Mouse (Mus musculus): ENCODE measurements around the gene Pfdn2. TPM values are rescaled to one million over a fixed set of nuclear protein-coding genes. Genes with fewer than 3 reads are reported as not detected.

Gene Pfdn2
- polyA plus RNA-seq, 1 experiment from 2014 or later = 46.2 TPM

DNA sequence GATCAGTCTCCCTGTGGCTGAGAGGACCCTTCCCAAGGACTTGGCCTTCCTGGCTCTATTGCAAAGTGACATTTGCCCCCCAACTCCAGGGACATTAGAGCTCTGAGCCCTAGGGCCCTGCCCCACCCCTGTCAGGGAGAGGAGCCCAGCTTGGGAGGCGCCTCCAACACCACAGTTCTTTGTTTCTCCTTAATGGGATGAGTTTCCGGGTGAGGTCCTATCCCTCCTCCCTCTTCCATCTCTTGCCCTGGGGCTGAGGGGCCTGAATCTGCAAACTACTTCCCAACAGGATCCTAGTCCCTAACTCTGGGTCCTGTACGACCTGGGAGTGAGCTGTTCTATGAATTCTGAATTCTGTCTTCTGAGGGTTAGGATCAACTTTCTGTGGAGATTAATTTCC lies 27.4 kb downstream of the Pfdn2 start:
- DNase-seq (no peak), ATAC-seq (no peak)
- Histone ChIP-seq H3K4me1 (ENCODE audit: insufficient read depth) (0 out of 2 replicates have a peak, but pooled peaks cover 2% of the 10 kb centered on the region), H3K4me3 (ENCODE audit: low read depth, low read length) (no peak overlapping the region), H3K4me2 (ENCODE audit: low read depth, low read length) (no peak overlapping the region), H3K9me3 (ENCODE audit: low read length) (no peaks in the 10 kb centered on the region), H3K36me3 (replicated peaks; ENCODE audit: insufficient read depth, low read length) (no peaks in the 10 kb centered on the region), H3K27ac (ENCODE audit: low read depth) (no peak overlapping the region), H3K27me3 (ENCODE audit: insufficient read depth, low read length) (0 out of 2 replicates have a peak, but pooled peaks cover 3% of the 10 kb centered on the region), H3K9ac (replicated peaks) (no peak overlapping the region)
- WGBS (ENCODE audit: insufficient replicate concordance) = 67% methylated on average over 3 of the region's 3 CpGs
- TF ChIP-seq EP300 (IDR thresholded peaks at IDR 0.05; ENCODE audit: low read depth) (no peak), CTCF (IDR thresholded peaks at IDR 0.05; ENCODE audit: low read depth) (no peak)

DNA sequence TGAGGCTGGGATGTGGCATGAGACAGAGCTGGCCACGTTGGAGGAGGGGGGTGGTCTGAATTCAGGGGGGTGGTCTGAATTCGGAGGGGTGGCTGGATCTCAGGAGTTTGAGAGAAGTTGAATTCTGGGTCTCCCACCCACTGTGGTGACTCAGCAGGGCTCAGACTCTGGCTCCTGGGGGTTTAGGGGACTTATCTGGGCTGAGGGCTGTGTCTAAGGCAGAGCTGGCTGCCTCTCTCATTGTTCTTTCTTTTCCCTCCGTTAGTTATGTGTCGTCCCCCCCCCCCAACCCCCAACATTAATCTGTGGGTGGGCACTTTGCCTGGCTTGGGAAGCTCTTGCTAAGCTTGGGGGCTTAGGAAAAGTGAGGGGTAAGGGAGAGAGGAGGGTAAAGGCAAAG lies 28.5 kb downstream of the Pfdn2 start:
- 0 out of 2 replicates have a peak, but pooled peaks cover 3% of the 10 kb centered on the region for H3K27me3 ChIP-seq (ENCODE audit: insufficient read depth, low read length)
- no peak overlapping the region for H3K27ac ChIP-seq (ENCODE audit: low read depth)
- 10% methylated on average over 3 of the region's 4 CpGs for WGBS (ENCODE audit: insufficient replicate concordance)
- H3K9me3 ChIP-seq (ENCODE audit: low read length) = no peaks in the 10 kb centered on the region
- H3K4me3 ChIP-seq (ENCODE audit: low read depth, low read length) = no peak overlapping the region
- no peak overlapping the region for H3K4me2 ChIP-seq (ENCODE audit: low read depth, low read length)
- TF ChIP-seq CTCF (IDR thresholded peaks at IDR 0.05; ENCODE audit: low read depth) (no peak), EP300 (IDR thresholded peaks at IDR 0.05; ENCODE audit: low read depth) (no peak)
- H3K36me3 ChIP-seq (replicated peaks; ENCODE audit: insufficient read depth, low read length) = no peaks in the 10 kb centered on the region
- H3K4me1 ChIP-seq (ENCODE audit: insufficient read depth) = 0 out of 2 replicates have a peak, but pooled peaks cover 2% of the 10 kb centered on the region
- no peak for DNase-seq
- ATAC-seq = no peak
- no peak overlapping the region for H3K9ac ChIP-seq (replicated peaks)

DNA sequence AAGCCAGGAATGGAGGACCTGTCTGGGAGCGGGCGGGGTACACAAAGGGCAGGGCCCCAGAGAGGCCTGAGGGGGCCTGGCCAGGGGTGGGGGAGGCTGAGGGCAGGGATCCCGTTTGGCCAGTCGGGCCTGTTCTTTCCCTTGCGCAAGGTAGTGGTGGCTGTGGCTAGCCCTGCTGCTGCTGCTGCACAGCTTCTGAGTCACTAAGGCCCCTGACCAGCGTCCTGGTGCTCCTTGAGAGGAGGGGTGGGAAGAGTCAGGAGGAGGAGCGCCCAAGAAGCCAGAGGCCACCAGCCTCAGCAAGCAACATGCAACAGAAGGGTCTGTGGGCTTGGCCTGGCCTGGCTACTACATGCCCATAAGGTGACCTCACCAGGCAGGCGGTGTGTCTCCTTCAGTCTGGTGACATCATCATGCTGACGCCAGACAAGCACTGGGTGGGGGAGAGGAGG lies 30.2 kb downstream of the Pfdn2 start:
- 0 out of 2 replicates have a peak, but pooled peaks cover 13% of the 10 kb centered on the region for H3K27me3 ChIP-seq (ENCODE audit: insufficient read depth, low read length)
- H3K4me3 ChIP-seq (ENCODE audit: low read depth, low read length) = no peak overlapping the region
- WGBS (ENCODE audit: insufficient replicate concordance) = 46% methylated on average over 9 of the region's 9 CpGs
- no peak overlapping the region for H3K27ac ChIP-seq (ENCODE audit: low read depth)
- no peaks in the 10 kb centered on the region for H3K9me3 ChIP-seq (ENCODE audit: low read length)
- DNase-seq (no peak), ATAC-seq (no peak)
- H3K4me2 ChIP-seq (ENCODE audit: low read depth, low read length) = no peak overlapping the region
- H3K4me1 ChIP-seq (ENCODE audit: insufficient read depth) = peaks cover 8% of the 10 kb centered on the region
- H3K9ac ChIP-seq (replicated peaks) = no peak overlapping the region
- H3K36me3 ChIP-seq (replicated peaks; ENCODE audit: insufficient read depth, low read length) = no peaks in the 10 kb centered on the region
- TF ChIP-seq CTCF (IDR thresholded peaks at IDR 0.05; ENCODE audit: low read depth) = no peak
- no peak for TF ChIP-seq EP300 (IDR thresholded peaks at IDR 0.05; ENCODE audit: low read depth)

DNA sequence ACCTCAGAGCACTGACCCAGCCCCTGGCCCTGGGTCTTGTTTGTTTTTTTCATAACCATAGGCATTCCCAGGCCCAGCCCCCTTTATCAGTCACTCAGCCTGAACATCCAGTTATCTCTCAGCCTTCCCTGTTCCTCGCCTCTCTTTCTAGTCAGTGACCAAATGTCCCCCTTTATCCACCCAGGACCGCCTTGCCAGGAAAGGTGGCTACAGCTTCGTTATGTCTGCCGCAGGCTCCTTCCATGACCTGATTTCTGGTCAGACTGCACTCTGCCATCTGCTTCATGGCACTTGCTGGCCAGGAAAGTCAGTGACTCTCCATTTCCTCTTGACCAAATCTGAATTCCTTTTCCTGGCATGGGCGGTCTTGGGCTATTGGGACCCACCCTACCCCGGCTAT lies 32.8 kb downstream of the Pfdn2 start:
- Histone ChIP-seq H3K4me3 (ENCODE audit: low read depth, low read length) (no peak overlapping the region), H3K27ac (ENCODE audit: low read depth) (no peak overlapping the region), H3K4me2 (ENCODE audit: low read depth, low read length) (no peak overlapping the region), H3K9ac (replicated peaks) (no peak overlapping the region), H3K4me1 (ENCODE audit: insufficient read depth) (peaks cover 11% of the 10 kb centered on the region), H3K36me3 (replicated peaks; ENCODE audit: insufficient read depth, low read length) (no peaks in the 10 kb centered on the region), H3K27me3 (ENCODE audit: insufficient read depth, low read length) (0 out of 2 replicates have a peak, but pooled peaks cover 13% of the 10 kb centered on the region), H3K9me3 (ENCODE audit: low read length) (no peaks in the 10 kb centered on the region)
- TF ChIP-seq EP300 (IDR thresholded peaks at IDR 0.05; ENCODE audit: low read depth) = no peak
- TF ChIP-seq CTCF (IDR thresholded peaks at IDR 0.05; ENCODE audit: low read depth) = no peak
- DNase-seq (no peak), ATAC-seq (no peak)
- 69% methylated on average over 6 of the region's 6 CpGs for WGBS (ENCODE audit: insufficient replicate concordance)

DNA sequence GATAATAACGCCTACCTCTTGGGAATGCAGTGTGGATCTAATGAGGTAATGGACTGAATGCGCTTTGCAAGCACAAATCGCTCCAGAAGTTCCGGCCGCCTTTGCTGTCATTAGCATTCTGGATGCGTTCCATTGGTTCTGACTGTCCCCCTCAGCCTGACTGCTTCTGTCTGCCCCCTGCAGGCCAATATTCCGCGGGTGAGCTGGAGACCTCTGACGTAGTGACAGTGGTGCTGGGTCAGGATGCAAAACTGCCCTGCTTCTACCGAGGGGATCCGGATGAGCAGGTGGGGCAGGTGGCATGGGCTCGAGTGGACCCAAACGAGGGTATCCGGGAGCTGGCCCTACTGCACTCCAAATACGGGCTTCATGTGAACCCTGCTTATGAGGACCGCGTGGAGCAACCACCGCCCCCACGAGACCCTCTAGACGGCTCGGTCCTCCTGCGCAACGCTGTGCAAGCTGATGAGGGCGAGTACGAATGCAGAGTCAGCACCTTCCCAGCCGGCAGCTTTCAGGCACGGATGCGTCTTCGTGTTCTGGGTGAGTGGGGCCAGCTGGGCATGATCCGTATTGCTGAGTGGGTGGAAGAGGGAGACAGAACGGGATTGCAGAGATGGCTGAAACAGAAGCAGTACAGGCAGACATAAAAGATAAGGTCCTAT lies 34.6 kb downstream of the Pfdn2 start:
- 0 out of 2 replicates have a peak, but pooled peaks cover 13% of the 10 kb centered on the region for H3K27me3 ChIP-seq (ENCODE audit: insufficient read depth, low read length)
- no peak overlapping the region for H3K27ac ChIP-seq (ENCODE audit: low read depth)
- DNase-seq (peak; percentile 83), ATAC-seq (peak; percentile 81)
- H3K4me2 ChIP-seq (ENCODE audit: low read depth, low read length) = peak overlapping the region; percentile 58
- no peak overlapping the region for H3K4me3 ChIP-seq (ENCODE audit: low read depth, low read length)
- H3K9me3 ChIP-seq (ENCODE audit: low read length) = no peaks in the 10 kb centered on the region
- peak overlapping the region; percentile 13; the same call in 1 of the 2 replicates for H3K9ac ChIP-seq (replicated peaks)
- TF ChIP-seq CTCF (IDR thresholded peaks at IDR 0.05; ENCODE audit: low read depth) (peak; percentile 86), EP300 (IDR thresholded peaks at IDR 0.05; ENCODE audit: low read depth) (no peak)
- peaks cover 11% of the 10 kb centered on the region for H3K4me1 ChIP-seq (ENCODE audit: insufficient read depth)
- H3K36me3 ChIP-seq (replicated peaks; ENCODE audit: insufficient read depth, low read length) = no peaks in the 10 kb centered on the region
- WGBS (ENCODE audit: insufficient replicate concordance) = 4% methylated on average over 31 of the region's 31 CpGs

DNA sequence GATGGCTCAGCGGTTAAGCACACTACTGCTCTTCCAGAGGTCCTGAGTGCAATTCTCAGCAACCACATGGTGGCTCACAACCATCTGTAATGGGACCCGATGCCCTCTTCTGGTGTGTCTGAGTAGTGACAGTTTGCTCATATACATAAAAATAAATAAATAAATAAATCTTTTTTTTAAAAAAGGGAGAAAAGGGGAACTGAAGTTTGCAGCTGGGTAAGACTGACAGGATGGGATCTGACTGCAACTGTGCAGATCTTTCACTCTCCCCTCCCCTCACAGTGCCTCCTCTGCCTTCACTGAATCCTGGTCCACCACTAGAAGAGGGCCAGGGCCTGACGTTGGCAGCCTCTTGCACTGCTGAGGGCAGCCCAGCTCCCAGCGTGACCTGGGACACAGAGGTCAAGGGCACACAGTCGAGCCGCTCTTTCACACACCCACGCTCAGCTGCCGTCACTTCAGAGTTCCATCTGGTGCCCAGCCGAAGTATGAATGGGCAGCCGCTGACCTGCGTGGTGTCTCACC lies 36.7 kb downstream of the Pfdn2 start:
- Histone ChIP-seq H3K27me3 (ENCODE audit: insufficient read depth, low read length) (0 out of 2 replicates have a peak, but pooled peaks cover 13% of the 10 kb centered on the region), H3K9ac (replicated peaks) (no peak overlapping the region), H3K36me3 (replicated peaks; ENCODE audit: insufficient read depth, low read length) (no peaks in the 10 kb centered on the region), H3K9me3 (ENCODE audit: low read length) (no peaks in the 10 kb centered on the region), H3K4me3 (ENCODE audit: low read depth, low read length) (no peak overlapping the region), H3K4me1 (ENCODE audit: insufficient read depth) (peaks cover 11% of the 10 kb centered on the region), H3K4me2 (ENCODE audit: low read depth, low read length) (no peak overlapping the region), H3K27ac (ENCODE audit: low read depth) (no peak overlapping the region)
- TF ChIP-seq CTCF (IDR thresholded peaks at IDR 0.05; ENCODE audit: low read depth) = peak; percentile 28
- no peak for TF ChIP-seq EP300 (IDR thresholded peaks at IDR 0.05; ENCODE audit: low read depth)
- 65% methylated on average over 11 of the region's 11 CpGs for WGBS (ENCODE audit: insufficient replicate concordance)
- ATAC-seq (no peak), DNase-seq (no peak)
